Mouse (Mus musculus) cerebellum, adult 18-20 months (tissue): Measurements from ENCODE around the gene Celf2.

Source experiments
- DNase-seq, 2 experiments: peaks; one replicate each; pipeline ENCODE4 v3.0.0; 2021

Gene Celf2

GRCm38 (mm10) chr2:7080086-7080485, 429.3 kb downstream of the Celf2 start:
- no peak for DNase-seq

GRCm38 (mm10) chr2:7079390-7079789, 430.0 kb downstream of the Celf2 start:
- DNase-seq = no peak

- no peak for DNase-seq
Measured at GRCm38 (mm10) chr2:7073730-7074129, 435.6 kb downstream of the Celf2 start.

- DNase-seq = no peak
Measured at GRCm38 (mm10) chr2:7072344-7073265, 436.8 kb downstream of the Celf2 start.

GRCm38 (mm10) chr2:7069458-7069857, 439.9 kb downstream of the Celf2 start:
- no peak for DNase-seq

- DNase-seq = no peak
Measured at GRCm38 (mm10) chr2:7068281-7068680, 441.1 kb downstream of the Celf2 start.

GRCm38 (mm10) chr2:7063574-7064192, 445.7 kb downstream of the Celf2 start:
- no peak for DNase-seq

GRCm38 (mm10) chr2:7060490-7061105, 448.8 kb downstream of the Celf2 start:
- peak in 1 of 2 experiments; percentile 12 for DNase-seq

- no peak for DNase-seq
Measured at GRCm38 (mm10) chr2:7056401-7056800, 453.0 kb downstream of the Celf2 start.

GRCm38 (mm10) chr2:7055958-7056357, 453.4 kb downstream of the Celf2 start:
- no peak for DNase-seq

- DNase-seq = no peak
Measured at GRCm38 (mm10) chr2:7051090-7051489, 458.3 kb downstream of the Celf2 start.

GRCm38 (mm10) chr2:7046155-7046554, 463.2 kb downstream of the Celf2 start:
- DNase-seq = no peak

GRCm38 (mm10) chr2:7045531-7045930, 463.8 kb downstream of the Celf2 start:
- no peak for DNase-seq

GRCm38 (mm10) chr2:7043770-7044459, 465.4 kb downstream of the Celf2 start:
- no peak for DNase-seq

GRCm38 (mm10) chr2:7040940-7041339, 468.4 kb downstream of the Celf2 start:
- DNase-seq = no peak

GRCm38 (mm10) chr2:7038991-7039390, 470.4 kb downstream of the Celf2 start:
- no peak for DNase-seq

GRCm38 (mm10) chr2:7031389-7031788, 478.0 kb downstream of the Celf2 start:
- DNase-seq = no peak

GRCm38 (mm10) chr2:7026737-7027136, 482.6 kb downstream of the Celf2 start:
- DNase-seq = no peak

- no peak for DNase-seq
Measured at GRCm38 (mm10) chr2:7025594-7025993, 483.8 kb downstream of the Celf2 start.

- no peak for DNase-seq
Measured at GRCm38 (mm10) chr2:7022184-7022583, 487.2 kb downstream of the Celf2 start.

- DNase-seq = no peak
Measured at GRCm38 (mm10) chr2:7017384-7018113, 491.8 kb downstream of the Celf2 start.

- DNase-seq = no peak
Measured at GRCm38 (mm10) chr2:7013126-7013525, 496.2 kb downstream of the Celf2 start.
